Mouse (Mus musculus) C2C12 (cell line): ENCODE measurements at regions not wholly inside any gene's neighbourhood (a gene's known extent, or its start where the extent isn't known, plus 50 kb on each side); places are given as distances from the start of the nearest gene placed in this dataset.

Source experiments
- CTCF ChIP-seq: IDR thresholded peaks from one replicate; pipeline ENCODE4 v1.5.1; 2011; ENCODE audit not compliant: control insufficient read depth, insufficient read depth, insufficient read length
- MAX ChIP-seq: IDR thresholded peaks from one replicate; pipeline ENCODE4 v1.6.1; 2011; ENCODE audit warnings: mild to moderate bottlenecking, control low read depth
- MYOG ChIP-seq: IDR thresholded peaks from one replicate; pipeline ENCODE4 v1.6.1; 2011; ENCODE audit not compliant: control insufficient read depth, insufficient read length; ENCODE audit errors: extremely low read depth
- USF1 ChIP-seq: IDR thresholded peaks from one replicate; pipeline ENCODE4 v1.6.1; 2011; ENCODE audit warnings: low read depth, mild to moderate bottlenecking, control low read depth, moderate library complexity

GRCm38 (mm10) chr11:18127488-18127887 is 173.8 kb upstream of the Etaa1 start:
- TF ChIP-seq CTCF (no peak), USF1 (no peak), MYOG (no peak), MAX (no peak)
